Mouse (Mus musculus) midbrain, embryonic 13.5 days (tissue): Measurements from ENCODE around the gene Ankrd42. TPM values are rescaled to one million over a fixed set of nuclear protein-coding genes. Genes with fewer than 3 reads are reported as not detected.
A peak's percentile ranks its signal among the peaks of the same experiment; 100 is the strongest.

Source experiments
- ATAC-seq: fragments of 200-750 bp; cut with Nextera tagmentation; 2 replicates; pipeline ENCODE4 v1.8.0; 2017; ENCODE audit warnings: mild to moderate bottlenecking, moderate TSS enrichment, moderate library complexity
- H3K27ac ChIP-seq: fragments of 300-500 bp; sonication (generic); 2 replicates; pipeline ENCODE4 v1.5.1; 2015; ENCODE audit warnings: inconsistent platforms, mild to moderate bottlenecking, moderate library complexity
- H3K27me3 ChIP-seq: fragments of 300-500 bp; sonication (generic); 2 replicates; pipeline ENCODE4 v1.6.1; 2015; ENCODE audit warnings: mild to moderate bottlenecking, inconsistent platforms
- H3K36me3 ChIP-seq: fragments of 300-500 bp; sonication (generic); 2 replicates; pipeline ENCODE4 v1.6.1; 2015; ENCODE audit warnings: mild to moderate bottlenecking, inconsistent platforms
- H3K4me1 ChIP-seq: fragments of 300-500 bp; sonication (generic); replicated peaks from 2 replicates; pipeline ENCODE4 v1.6.1; 2015; ENCODE audit warnings: inconsistent platforms
- H3K4me2 ChIP-seq: fragments of 300-500 bp; sonication (generic); replicated peaks from 2 replicates; pipeline ENCODE4 v1.6.1; 2015; ENCODE audit warnings: moderate library complexity, mild to moderate bottlenecking, inconsistent platforms
- H3K4me3 ChIP-seq: fragments of 300-500 bp; sonication (generic); replicated peaks from 2 replicates; pipeline ENCODE4 v1.5.1; 2015; ENCODE audit warnings: mild to moderate bottlenecking, inconsistent platforms
- H3K9ac ChIP-seq: fragments of 300-500 bp; sonication (generic); replicated peaks from 2 replicates; pipeline ENCODE4 v1.6.1; 2015; ENCODE audit warnings: mild to moderate bottlenecking, inconsistent platforms
- H3K9me3 ChIP-seq: fragments of 300-500 bp; sonication (generic); 2 replicates; pipeline ENCODE4 v1.6.1; 2016; ENCODE audit warnings: mild to moderate bottlenecking, inconsistent platforms
- WGBS: fragments of 180-500 bp; shearing (Covaris S2); methylation state at CpG from one replicate; pipeline ENCODE4 v1.1.7; 2015; 5-methylcytosine and 5-hydroxymethylcytosine counted together
- polyA plus RNA-seq: library from polyadenylated mRNA; unstranded; fragments of >200 nt; fragmentation: Nextera tagmentation; extraction: Ambion mirVana; gene quantifications from 2 replicates; pipeline ENCODE4 v1.2.1, GENCODE M21; 2015

Gene Ankrd42
- polyA plus RNA-seq, 1 experiment from 2014 or later: 20.3 TPM

GRCm38 (mm10) chr7:92638050-92638449 is 1.1 kb upstream of the Ankrd42 start:
- Histone ChIP-seq H3K27me3 (no peaks in the 10 kb centered on the region), H3K4me3 (peak overlapping the region; percentile 95), H3K4me2 (peak overlapping the region; percentile 98), H3K4me1 (peaks cover 23% of the 10 kb centered on the region), H3K36me3 (peaks cover 15% of the 10 kb centered on the region), H3K9me3 (no peaks in the 10 kb centered on the region), H3K9ac (no peak overlapping the region), H3K27ac (no peak overlapping the region)
- no peak for ATAC-seq
- 90% methylated on average over 5 of the region's 5 CpGs for WGBS

DNA sequence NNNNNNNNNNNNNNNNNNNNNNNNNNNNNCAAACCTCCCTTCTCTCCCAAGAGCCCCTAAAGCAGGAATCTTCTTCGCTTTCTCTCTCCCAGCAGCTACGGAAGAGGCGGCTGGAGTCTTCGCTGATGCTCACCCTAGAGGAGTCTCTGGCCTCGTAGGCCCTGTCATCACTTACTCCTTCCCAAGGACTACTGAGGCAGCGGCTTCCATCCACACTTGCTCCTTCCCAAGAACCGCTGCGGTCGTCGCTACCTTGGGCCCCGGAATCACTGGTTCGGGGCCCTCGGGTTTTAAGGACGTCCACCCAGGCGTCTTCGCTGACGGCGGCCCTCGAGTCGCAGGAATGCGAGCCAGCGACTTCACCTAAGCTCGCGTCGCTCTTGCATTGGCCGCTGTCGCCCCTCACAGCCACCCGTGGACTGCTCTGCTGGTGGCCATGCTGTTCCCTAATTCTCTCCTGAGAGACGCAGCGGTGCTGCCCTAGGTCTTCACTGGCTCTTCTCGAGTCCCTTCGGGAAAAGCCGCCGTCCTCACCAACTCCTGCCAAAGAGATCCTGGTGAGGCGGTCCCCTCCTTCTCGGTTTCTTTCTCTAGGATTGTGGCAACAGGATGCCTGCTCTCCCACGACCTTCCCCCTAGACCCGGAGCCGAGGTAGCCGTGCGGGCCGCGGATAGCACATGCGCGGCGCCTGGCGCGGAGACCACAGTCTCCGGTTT is 489 bp downstream of the Ankrd42 start:
- peak overlapping the region; percentile 95 for H3K4me3 ChIP-seq
- peaks cover 23% of the 10 kb centered on the region for H3K4me1 ChIP-seq
- H3K27ac ChIP-seq: peak overlapping the region; percentile 83
- H3K9ac ChIP-seq: peak overlapping the region; percentile 90
- peaks cover 15% of the 10 kb centered on the region for H3K36me3 ChIP-seq
- ATAC-seq: peak; percentile 84
- no peaks in the 10 kb centered on the region for H3K27me3 ChIP-seq
- WGBS: under 1% methylated on average over 49 of the region's 49 CpGs
- no peaks in the 10 kb centered on the region for H3K9me3 ChIP-seq
- H3K4me2 ChIP-seq: peak overlapping the region; percentile 98

DNA sequence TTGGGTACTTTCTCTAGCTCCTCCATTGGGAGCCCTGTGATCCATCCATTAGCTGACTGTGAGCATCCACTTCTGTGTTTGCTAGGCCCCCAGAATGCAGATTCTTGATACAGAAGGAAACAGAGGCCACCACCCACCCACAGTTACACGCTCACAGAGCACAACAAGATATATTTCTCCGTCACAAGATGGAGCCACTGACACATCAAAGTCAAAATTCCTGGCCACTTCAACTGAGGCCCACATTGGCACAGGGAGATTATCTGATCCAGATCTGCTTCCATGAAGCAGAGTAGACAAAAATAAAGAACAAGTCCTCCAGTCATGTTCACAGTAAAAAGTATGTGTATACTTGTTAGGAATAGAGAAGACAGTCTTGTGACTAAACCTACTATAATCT is 6.8 kb downstream of the Ankrd42 start:
- Histone ChIP-seq H3K4me1 (no peaks in the 10 kb centered on the region), H3K9ac (no peak overlapping the region), H3K27ac (no peak overlapping the region), H3K4me3 (no peak overlapping the region), H3K9me3 (no peaks in the 10 kb centered on the region), H3K4me2 (no peak overlapping the region), H3K27me3 (no peaks in the 10 kb centered on the region), H3K36me3 (0 out of 2 replicates have a peak, but pooled peaks cover 2% of the 10 kb centered on the region)
- ATAC-seq: no peak
- WGBS: 45% methylated on average over 2 of the region's 2 CpGs

- Histone ChIP-seq H3K4me2 (no peak overlapping the region), H3K9ac (no peak overlapping the region), H3K27me3 (no peaks in the 10 kb centered on the region), H3K4me3 (no peak overlapping the region), H3K9me3 (no peaks in the 10 kb centered on the region), H3K4me1 (no peaks in the 10 kb centered on the region), H3K36me3 (peaks cover 9% of the 10 kb centered on the region), H3K27ac (no peak overlapping the region)
- no peak for ATAC-seq
- WGBS: 55% methylated on average over 2 of the region's 2 CpGs
Measured at GRCm38 (mm10) chr7:92624488-92624887, 12.5 kb downstream of the Ankrd42 start.

DNA sequence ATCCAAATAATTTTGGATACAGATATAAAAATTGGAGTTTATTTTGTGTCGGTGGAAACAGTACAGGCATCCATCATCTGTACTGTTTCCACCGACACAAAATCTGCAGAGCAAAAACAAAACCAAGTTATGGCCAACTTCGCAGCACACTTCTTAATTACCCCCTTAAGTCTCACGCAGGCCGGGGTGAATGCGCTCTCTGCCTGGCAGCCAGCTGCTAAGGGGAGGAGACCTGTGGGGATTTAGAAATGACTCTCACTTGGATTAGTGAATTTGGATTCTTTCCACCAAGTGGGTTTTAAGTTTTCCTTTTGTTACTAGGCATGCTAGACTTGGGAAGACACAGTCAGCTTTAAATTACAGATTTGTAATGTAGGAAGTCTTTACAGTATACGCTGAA is 26.1 kb downstream of the Ankrd42 start:
- Histone ChIP-seq H3K27ac (no peak overlapping the region), H3K4me1 (no peaks in the 10 kb centered on the region), H3K4me3 (no peak overlapping the region), H3K9ac (no peak overlapping the region), H3K27me3 (no peaks in the 10 kb centered on the region), H3K9me3 (no peaks in the 10 kb centered on the region), H3K36me3 (peaks cover 24% of the 10 kb centered on the region; the same call in 1 of the 2 replicates), H3K4me2 (no peak overlapping the region)
- no peak for ATAC-seq
- WGBS: 53% methylated on average over 7 of the region's 7 CpGs

- Histone ChIP-seq H3K27me3 (no peaks in the 10 kb centered on the region), H3K9me3 (peaks cover 3% of the 10 kb centered on the region; the same call in 1 of the 2 replicates), H3K9ac (no peak overlapping the region), H3K4me3 (no peak overlapping the region), H3K36me3 (peaks cover 28% of the 10 kb centered on the region), H3K4me1 (no peaks in the 10 kb centered on the region), H3K27ac (no peak overlapping the region), H3K4me2 (no peak overlapping the region)
- 95% methylated on average over 7 of the region's 7 CpGs for WGBS
- ATAC-seq: no peak
Measured at GRCm38 (mm10) chr7:92604961-92605360, 32.0 kb downstream of the Ankrd42 start.

DNA sequence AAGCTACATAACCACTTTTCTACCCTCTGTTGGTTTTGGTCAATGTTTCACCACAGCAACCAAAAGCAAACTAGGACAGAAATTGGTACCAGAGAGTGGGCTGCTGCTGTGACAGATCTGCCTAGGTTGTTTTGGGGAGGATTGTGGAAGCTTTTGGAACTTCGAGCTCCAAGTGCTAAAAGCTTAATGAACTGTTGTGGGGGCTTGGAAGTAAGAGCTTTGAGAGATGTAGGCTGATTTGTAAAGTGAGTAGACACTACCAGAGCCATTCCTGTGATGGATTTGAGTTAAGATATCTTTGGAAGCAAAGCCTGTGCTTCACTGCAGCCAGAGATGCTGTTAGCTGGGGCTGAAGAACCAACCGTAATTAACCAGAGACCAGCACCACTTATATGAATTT is 46.1 kb downstream of the Ankrd42 start:
- Histone ChIP-seq H3K4me2 (no peak overlapping the region), H3K9me3 (no peaks in the 10 kb centered on the region), H3K9ac (no peak overlapping the region), H3K27ac (no peak overlapping the region), H3K4me1 (no peaks in the 10 kb centered on the region), H3K4me3 (no peak overlapping the region), H3K36me3 (no peaks in the 10 kb centered on the region), H3K27me3 (no peaks in the 10 kb centered on the region)
- WGBS: 90% methylated on average over 2 of the region's 2 CpGs
- ATAC-seq: no peak

- no peaks in the 10 kb centered on the region for H3K36me3 ChIP-seq
- no peaks in the 10 kb centered on the region for H3K9me3 ChIP-seq
- no peak for ATAC-seq
- WGBS: 94% methylated on average over 7 of the region's 7 CpGs
- H3K4me3 ChIP-seq: no peak overlapping the region
- no peak overlapping the region for H3K4me2 ChIP-seq
- H3K27ac ChIP-seq: no peak overlapping the region
- H3K27me3 ChIP-seq: no peaks in the 10 kb centered on the region
- no peaks in the 10 kb centered on the region for H3K4me1 ChIP-seq
- H3K9ac ChIP-seq: no peak overlapping the region
Measured at GRCm38 (mm10) chr7:92589986-92590385, 47.0 kb downstream of the Ankrd42 start.

GRCm38 (mm10) chr7:92583567-92583966 is 53.4 kb downstream of the Ankrd42 start:
- 97% methylated on average over 7 of the region's 7 CpGs for WGBS
- Histone ChIP-seq H3K4me2 (no peak overlapping the region), H3K9me3 (no peaks in the 10 kb centered on the region), H3K4me3 (no peak overlapping the region), H3K4me1 (no peaks in the 10 kb centered on the region), H3K27ac (no peak overlapping the region), H3K27me3 (no peaks in the 10 kb centered on the region), H3K9ac (no peak overlapping the region), H3K36me3 (peaks cover 28% of the 10 kb centered on the region)
- no peak for ATAC-seq

DNA sequence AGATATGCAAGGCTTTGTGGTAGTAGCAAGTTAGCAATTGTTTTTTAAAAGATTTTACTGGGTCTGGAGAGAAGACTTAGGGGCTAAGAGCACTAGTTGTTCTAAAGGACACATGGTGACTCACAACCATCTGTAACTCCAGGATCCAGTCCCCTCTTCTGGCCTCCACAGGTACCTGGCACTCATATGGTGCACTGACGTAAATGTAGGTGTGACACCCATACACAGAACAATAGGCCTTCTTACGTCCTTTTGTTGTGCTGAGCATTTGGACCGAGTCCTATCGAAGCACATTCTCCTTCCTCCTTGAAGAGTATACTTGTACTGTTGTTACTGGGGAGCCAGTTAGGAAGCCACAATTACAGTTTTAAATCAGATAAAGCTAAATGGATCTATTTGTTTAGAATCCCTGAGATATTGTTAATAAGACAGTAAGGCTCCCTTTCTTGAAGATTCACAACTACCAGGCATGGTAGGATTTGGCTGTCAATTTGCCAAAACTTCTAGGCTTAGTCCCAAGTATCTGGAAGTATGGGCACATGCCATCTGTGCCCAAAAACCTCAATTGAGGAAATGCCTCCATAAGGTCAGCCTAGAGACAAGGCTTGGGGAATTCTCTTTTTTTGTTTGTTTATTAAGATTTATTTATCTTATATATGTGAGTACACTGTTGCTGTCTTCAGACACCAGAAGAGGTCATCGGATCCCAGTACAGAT is 56.3 kb downstream of the Ankrd42 start:
- ATAC-seq: no peak

GRCm38 (mm10) chr7:92566775-92567174 is 70.2 kb downstream of the Ankrd42 start:
- H3K36me3 ChIP-seq: peaks cover 23% of the 10 kb centered on the region
- H3K27me3 ChIP-seq: no peaks in the 10 kb centered on the region
- peaks cover 11% of the 10 kb centered on the region for H3K4me1 ChIP-seq
- H3K9me3 ChIP-seq: no peaks in the 10 kb centered on the region
- WGBS: 90% methylated on average over 1 of the region's 1 CpGs
- H3K4me2 ChIP-seq: no peak overlapping the region
- no peak overlapping the region for H3K4me3 ChIP-seq
- no peak overlapping the region for H3K9ac ChIP-seq
- ATAC-seq: no peak
- H3K27ac ChIP-seq: no peak overlapping the region

More for the DNA sequence above, 56.3 kb downstream of the Ankrd42 start:
- Histone ChIP-seq H3K4me2 (no peak overlapping the region), H3K27ac (no peak overlapping the region), H3K4me1 (no peaks in the 10 kb centered on the region), H3K9me3 (no peaks in the 10 kb centered on the region), H3K9ac (no peak overlapping the region), H3K4me3 (no peak overlapping the region), H3K36me3 (peaks cover 43% of the 10 kb centered on the region), H3K27me3 (no peaks in the 10 kb centered on the region)
- WGBS: 90% methylated on average over 5 of the region's 5 CpGs

DNA sequence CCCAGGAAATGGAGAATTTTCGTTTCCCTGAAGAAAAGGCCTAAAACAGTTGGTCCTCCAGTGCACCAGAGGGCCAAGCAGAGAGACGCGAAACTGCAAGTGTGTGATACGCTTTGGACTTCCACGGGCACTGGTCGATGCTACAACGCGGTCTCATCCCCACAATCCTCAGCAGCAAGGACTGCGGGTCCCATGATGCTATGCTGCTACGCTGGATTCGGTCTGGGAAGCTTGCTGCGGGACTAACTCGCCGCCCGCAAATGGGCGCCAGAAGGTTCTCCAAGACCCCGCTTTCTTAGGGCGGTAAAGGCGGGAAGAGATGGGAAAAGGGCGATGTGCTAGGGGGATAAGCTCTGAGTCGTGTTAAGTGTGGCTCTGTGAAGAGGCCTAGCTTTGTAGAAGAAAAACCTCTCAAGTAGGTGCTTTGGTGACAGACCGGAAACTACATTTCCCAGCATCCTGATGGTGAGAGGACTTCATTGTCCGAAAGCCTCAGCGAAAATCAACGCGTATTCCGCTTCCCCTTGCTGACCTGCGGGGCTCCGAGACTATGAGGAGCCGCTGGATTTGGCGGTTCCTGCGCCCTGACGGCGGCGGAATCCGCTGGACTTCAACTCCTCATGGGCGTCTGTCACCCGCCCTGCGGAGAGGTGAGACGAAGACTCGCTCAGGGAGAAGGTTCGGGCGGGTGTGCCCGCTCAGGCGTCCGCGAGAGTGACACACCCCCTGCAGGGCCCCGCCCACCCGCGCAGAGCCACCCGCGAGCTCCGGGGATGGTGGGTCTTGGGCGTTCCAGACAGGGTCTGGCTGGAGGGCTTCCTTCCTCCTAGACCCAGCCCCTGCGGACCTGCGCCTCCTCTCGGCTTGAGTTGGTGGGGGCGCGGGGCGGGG is 75.7 kb downstream of the Ankrd42 start, which contains the start of gene Ccdc90b:
Ccdc90b (plus strand) TSS at position 164 of the 891 bp plus-strand sequence.
- H3K36me3 ChIP-seq: peaks cover 8% of the 10 kb centered on the region; the same call in 1 of the 2 replicates
- under 1% methylated on average over 60 of the region's 60 CpGs for WGBS
- peak within 1 kb of the TSS; percentile 62 for H3K4me2 ChIP-seq
- peak within 1 kb of the TSS; percentile 64 for H3K4me3 ChIP-seq
- H3K4me1 ChIP-seq: peaks cover 11% of the 10 kb centered on the region
- ATAC-seq: peak; percentile 98
- H3K27me3 ChIP-seq: no peaks in the 10 kb centered on the region
- H3K9ac ChIP-seq: peak within 1 kb of the TSS; percentile 73
- H3K9me3 ChIP-seq: no peaks in the 10 kb centered on the region
- H3K27ac ChIP-seq: peak within 1 kb of the TSS; percentile 93
